Mouse (Mus musculus) cerebellum, adult 18-20 months (tissue): ENCODE results near the gene Celf5.

ENCODE experiments used
- DNase-seq, 2 experiments: peaks; one replicate each; pipeline ENCODE4 v3.0.0; 2021

Celf5 gene

DNA sequence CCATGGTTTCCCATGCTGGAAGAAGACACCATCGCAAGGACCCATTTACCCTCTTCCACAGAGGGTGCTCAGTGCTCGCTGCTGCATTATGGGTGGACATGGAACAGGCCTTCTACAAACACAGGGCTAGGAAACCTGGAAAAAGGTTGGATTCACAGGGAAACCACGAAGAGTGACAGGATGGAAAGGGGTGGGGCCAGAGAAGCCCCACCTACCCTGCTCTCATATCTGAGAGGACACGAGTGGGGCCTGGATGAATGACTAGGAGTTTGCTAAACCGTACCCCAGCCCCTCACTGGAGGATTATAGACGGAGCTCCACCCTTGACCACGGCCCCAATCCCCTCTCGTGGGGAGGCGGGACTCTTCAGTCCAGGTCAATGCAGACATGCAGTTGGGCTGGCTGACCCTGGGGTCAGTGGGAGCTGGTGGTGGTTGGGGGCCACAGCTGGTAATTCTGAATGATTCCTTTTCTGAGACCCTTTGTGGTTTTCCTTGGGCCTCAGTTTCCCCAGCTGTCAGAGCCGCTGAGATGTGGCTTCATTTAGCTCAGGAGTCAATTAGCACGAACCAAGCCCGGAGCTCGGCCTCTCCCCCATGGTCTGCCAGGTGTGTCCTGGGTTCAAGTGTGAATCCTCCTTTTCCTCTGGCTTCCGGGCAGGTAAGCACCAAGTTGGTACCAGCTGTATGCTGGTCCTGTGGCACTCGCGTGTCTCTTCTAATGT is 69.8 kb downstream of the Celf5 start:
- no peak for DNase-seq

- DNase-seq, result peak; percentile 83 to 89
Observed at GRCm38 (mm10) chr10:81411471-81412400, 70.8 kb downstream of the Celf5 start.

DNA sequence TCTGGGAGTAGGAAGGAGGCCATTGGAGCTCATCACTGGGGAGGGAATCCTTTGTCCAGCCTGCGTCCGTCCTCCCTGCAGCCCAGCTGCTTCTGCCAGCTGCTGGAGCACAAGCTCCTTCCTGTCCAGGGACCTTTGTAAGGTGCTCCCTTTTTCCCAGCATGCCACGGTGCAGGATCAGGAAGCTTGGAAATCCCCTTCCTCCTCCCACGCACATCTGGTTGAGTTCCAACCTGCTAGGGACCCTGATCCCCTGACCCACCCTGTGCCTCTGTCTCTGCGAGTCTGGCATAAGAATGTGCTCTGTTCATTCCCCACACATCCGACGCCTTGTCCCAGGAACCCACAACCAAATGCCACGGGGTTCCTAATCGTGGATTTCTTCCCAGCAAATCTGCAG is 71.5 kb downstream of the Celf5 start:
- no peak for DNase-seq

- no peak for DNase-seq
Observed at GRCm38 (mm10) chr10:81410350-81410749, 72.2 kb downstream of the Celf5 start.

DNA sequence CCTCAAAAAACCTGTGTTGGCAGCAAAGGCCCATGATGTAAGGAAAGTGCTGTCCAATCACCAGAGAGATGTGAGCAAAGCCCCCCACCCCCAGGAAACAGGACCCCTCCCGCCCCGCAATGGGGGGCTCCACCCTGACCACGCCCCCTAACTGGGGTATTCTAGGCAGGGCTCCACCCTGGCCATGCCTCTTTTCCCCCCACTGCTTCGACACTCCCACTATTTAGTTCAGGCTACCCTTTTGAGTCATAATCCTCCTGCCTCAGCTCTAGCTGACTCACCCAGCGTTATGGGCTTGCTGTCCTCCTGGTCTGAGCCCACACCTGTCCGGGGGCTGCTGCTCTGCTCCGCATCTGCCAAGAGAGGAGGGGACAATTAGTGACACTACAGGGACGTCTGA is 73.2 kb downstream of the Celf5 start:
- no peak for DNase-seq
